Mouse (Mus musculus) MEL (cell line): Measurements from ENCODE around the gene Slc25a26. TPM values are rescaled to one million over a fixed set of nuclear protein-coding genes. Genes with fewer than 3 reads are reported as not detected.

Experiments used
- DNase-seq: peaks from one replicate; pipeline ENCODE4 v3.0.0; 2011; ENCODE audit warnings: low read depth, low spot score
- H3K27ac ChIP-seq: 2 replicates; pipeline ENCODE4 v1.5.1; 2012; ENCODE audit warnings: low read depth, mild to moderate bottlenecking, control low read depth, low read length, moderate library complexity; ENCODE audit not compliant: control insufficient read depth
- H3K27me3 ChIP-seq, 2 experiments: fragments of 150-350 bp in 1 of 2; sonication (generic) in 1 of 2; 2 replicates each; pipeline ENCODE4 v1.6.1; 2012; ENCODE audit warnings: low read length in 2 of 2, mild to moderate bottlenecking in 2 of 2, improper control_type of control experiment in 1 of 2, moderate library complexity in 1 of 2; ENCODE audit not compliant: insufficient read depth in 2 of 2, control insufficient read depth in 1 of 2
- H3K36me3 ChIP-seq, 2 experiments: 2 replicates each; pipeline ENCODE4 v1.6.1; 2012 to 2014; ENCODE audit warnings: low read length in 2 of 2, improper control_type of control experiment in 1 of 2, inconsistent platforms in 1 of 2, mild to moderate bottlenecking in 1 of 2; ENCODE audit not compliant: insufficient read depth in 2 of 2, control insufficient read depth in 1 of 2
- H3K4me1 ChIP-seq, 2 experiments: fragments of 150-350 bp in 1 of 2; sonication (generic) in 1 of 2; 2 replicates each; pipeline ENCODE4 v1.6.1; 2012; ENCODE audit warnings: low read length in 2 of 2, improper control_type of control experiment in 1 of 2, mild to moderate bottlenecking in 1 of 2; ENCODE audit not compliant: insufficient read depth in 2 of 2, control insufficient read depth in 1 of 2
- H3K4me3 ChIP-seq, 2 experiments: fragments of 150-350 bp in 1 of 2; sonication (generic) in 1 of 2; 2 replicates each; pipeline ENCODE4 v1.5.1; 2012; ENCODE audit warnings: low read depth in 2 of 2, low read length in 2 of 2, mild to moderate bottlenecking in 2 of 2, moderate library complexity in 2 of 2, control low read depth in 1 of 2, improper control_type of control experiment in 1 of 2; ENCODE audit not compliant: control insufficient read depth in 1 of 2, insufficient read depth in 1 of 2
- H3K79me2 ChIP-seq: 2 replicates; pipeline ENCODE4 v1.6.1; 2012; ENCODE audit warnings: mild to moderate bottlenecking, low read length, moderate library complexity; ENCODE audit not compliant: control insufficient read depth, poor library complexity, insufficient read depth
- H3K9ac ChIP-seq: 2 replicates; pipeline ENCODE4 v1.6.1; 2012; ENCODE audit warnings: low read depth, mild to moderate bottlenecking, control low read depth, low read length, moderate library complexity; ENCODE audit not compliant: control insufficient read depth, poor library complexity, severe bottlenecking
- H3K9me3 ChIP-seq: fragments of 150-350 bp; sonication (generic); replicated peaks from 2 replicates; pipeline ENCODE4 v1.6.1; 2012; ENCODE audit warnings: mild to moderate bottlenecking, low read length, improper control_type of control experiment, moderate library complexity; ENCODE audit not compliant: insufficient read depth
- BHLHE40 ChIP-seq: IDR thresholded peaks from 2 replicates; pipeline ENCODE4 v1.6.1; 2012; ENCODE audit warnings: low read depth, mild to moderate bottlenecking, inconsistent platforms, low read length, improper control_type of control experiment, borderline replicate concordance
- CHD1 ChIP-seq: IDR thresholded peaks from 2 replicates; pipeline ENCODE4 v1.6.1; 2012; ENCODE audit warnings: low read depth, mild to moderate bottlenecking, inconsistent platforms, low read length, improper control_type of control experiment
- CTCF ChIP-seq, 3 experiments: IDR thresholded peaks in 2 of 3; conservative IDR thresholded peaks in 1 of 3; 2 replicates each; pipeline ENCODE4 v1.5.1; 2011 to 2012; ENCODE audit warnings: low read length in 3 of 3, low read depth in 2 of 3, mild to moderate bottlenecking in 2 of 3, improper control_type of control experiment in 1 of 3, inconsistent platforms in 1 of 3, mixed read lengths in 1 of 3, moderate library complexity in 1 of 3; ENCODE audit not compliant: control insufficient read depth in 1 of 3, insufficient read depth in 1 of 3, poor library complexity in 1 of 3, severe bottlenecking in 1 of 3
- E2F4 ChIP-seq: IDR thresholded peaks from 2 replicates; pipeline ENCODE4 v1.6.1; 2011; ENCODE audit warnings: low read depth, low read length, improper control_type of control experiment, borderline replicate concordance
- EP300 ChIP-seq, 2 experiments: IDR thresholded peaks; 2 replicates each; pipeline ENCODE4 v1.6.1; 2011; ENCODE audit warnings: improper control_type of control experiment in 2 of 2, low read length in 2 of 2, low read depth in 1 of 2, mild to moderate bottlenecking in 1 of 2
- ETS1 ChIP-seq: IDR thresholded peaks from 2 replicates; pipeline ENCODE4 v1.6.1; 2012; ENCODE audit warnings: low read depth, mild to moderate bottlenecking, inconsistent platforms, low read length, improper control_type of control experiment, moderate library complexity
- GABPA ChIP-seq: IDR thresholded peaks from 2 replicates; pipeline ENCODE4 v1.6.1; 2012; ENCODE audit warnings: low read depth, mild to moderate bottlenecking, inconsistent platforms, low read length, improper control_type of control experiment, moderate library complexity
- GATA1 ChIP-seq: IDR thresholded peaks from 2 replicates; pipeline ENCODE4 v1.6.1; 2011; ENCODE audit warnings: low read depth, low read length, improper control_type of control experiment
- HCFC1 ChIP-seq: IDR thresholded peaks from 2 replicates; pipeline ENCODE4 v1.6.1; 2012; ENCODE audit warnings: low read depth, mild to moderate bottlenecking, inconsistent platforms, low read length, improper control_type of control experiment, moderate library complexity
- MAZ ChIP-seq: IDR thresholded peaks from 2 replicates; pipeline ENCODE4 v1.6.1; 2012; ENCODE audit warnings: low read depth, mild to moderate bottlenecking, inconsistent platforms, low read length, improper control_type of control experiment
- MEF2A ChIP-seq: IDR thresholded peaks from 2 replicates; pipeline ENCODE4 v1.6.1; 2014; ENCODE audit warnings: low read depth, mild to moderate bottlenecking, inconsistent platforms, low read length, improper control_type of control experiment; ENCODE audit not compliant: poor library complexity, insufficient replicate concordance, severe bottlenecking; ENCODE audit errors: extremely low read depth
- MXI1 ChIP-seq: IDR thresholded peaks from 2 replicates; pipeline ENCODE4 v1.6.1; 2011; ENCODE audit warnings: mild to moderate bottlenecking, low read depth, low read length, improper control_type of control experiment
- MYC ChIP-seq: IDR thresholded peaks from 2 replicates; pipeline ENCODE4 v1.6.1; 2011; ENCODE audit warnings: low read depth, mild to moderate bottlenecking, low read length, improper control_type of control experiment, moderate library complexity
- NELFE ChIP-seq: IDR thresholded peaks from 2 replicates; pipeline ENCODE4 v1.6.1; 2011; ENCODE audit warnings: low read depth, low read length, improper control_type of control experiment
- NRF1 ChIP-seq: IDR thresholded peaks from 2 replicates; pipeline ENCODE4 v1.6.1; 2014; ENCODE audit warnings: low read depth, mild to moderate bottlenecking, inconsistent platforms, low read length, improper control_type of control experiment, moderate library complexity; ENCODE audit not compliant: poor library complexity, insufficient read depth, severe bottlenecking
- POLR2A ChIP-seq, 2 experiments: IDR thresholded peaks; 2 replicates each; pipeline ENCODE4 v1.6.1; 2011 to 2012; ENCODE audit warnings: low read length in 2 of 2, mild to moderate bottlenecking in 2 of 2, control low read depth in 1 of 2, improper control_type of control experiment in 1 of 2, low read depth in 1 of 2, moderate library complexity in 1 of 2; ENCODE audit not compliant: control insufficient read depth in 1 of 2, insufficient read depth in 1 of 2, poor library complexity in 1 of 2
- POLR2AphosphoS2 ChIP-seq: IDR thresholded peaks from 2 replicates; pipeline ENCODE4 v1.6.1; 2011; ENCODE audit warnings: low read length, improper control_type of control experiment
- POLR2AphosphoS5 ChIP-seq: IDR thresholded peaks from 2 replicates; pipeline ENCODE4 v1.6.1; 2012; ENCODE audit warnings: low read depth, borderline replicate concordance, mild to moderate bottlenecking, inconsistent platforms, low read length, moderate library complexity, mixed read lengths
- SIN3A ChIP-seq: IDR thresholded peaks from 2 replicates; pipeline ENCODE4 v1.6.1; 2012; ENCODE audit warnings: low read length, improper control_type of control experiment, inconsistent platforms
- SMC3 ChIP-seq: IDR thresholded peaks from 2 replicates; pipeline ENCODE4 v1.6.1; 2011; ENCODE audit warnings: low read depth, low read length, improper control_type of control experiment
- TAL1 ChIP-seq: IDR thresholded peaks from 2 replicates; pipeline ENCODE4 v1.6.1; 2012; ENCODE audit warnings: mild to moderate bottlenecking, inconsistent platforms, low read length, moderate library complexity, mixed read lengths
- TBP ChIP-seq: IDR thresholded peaks from 2 replicates; pipeline ENCODE4 v1.8.0; 2011; ENCODE audit warnings: low read depth, low read length, improper control_type of control experiment
- TCF12 ChIP-seq: IDR thresholded peaks from 2 replicates; pipeline ENCODE4 v1.6.1; 2014; ENCODE audit warnings: low read depth, mild to moderate bottlenecking, inconsistent platforms, low read length, improper control_type of control experiment, moderate library complexity
- USF1 ChIP-seq: IDR thresholded peaks from 2 replicates; pipeline ENCODE4 v1.6.1; 2014; ENCODE audit warnings: low read depth, mild to moderate bottlenecking, inconsistent platforms, low read length, improper control_type of control experiment, moderate library complexity
- ZC3H11A ChIP-seq: IDR thresholded peaks from 2 replicates; pipeline ENCODE4 v1.6.1; 2012; ENCODE audit warnings: low read depth, mild to moderate bottlenecking, inconsistent platforms, low read length, improper control_type of control experiment
- ZMIZ1 ChIP-seq: IDR thresholded peaks from 2 replicates; pipeline ENCODE4 v1.6.1; 2012; ENCODE audit warnings: low read depth, mild to moderate bottlenecking, inconsistent platforms, low read length, improper control_type of control experiment, moderate library complexity
- polyA plus RNA-seq, 2 experiments: library from polyadenylated mRNA; stranded (reverse) in 1 of 2; unstranded in 1 of 2; fragments of >175 nt in 1 of 2; fragments of >200 nt in 1 of 2; gene quantifications; 2 replicates each; pipeline versions ENCODE4 v1.2.1 to v1.2.4; 2012; ENCODE audit warnings: low replicate concordance in 2 of 2, low read depth in 1 of 2; ENCODE audit not compliant: insufficient read length in 2 of 2, insufficient read depth in 1 of 2, missing spikeins in 1 of 2
- total RNA-seq: library from RNA; depleted of rRNA; stranded (reverse); fragments of 300-350 nt; gene quantifications from 2 replicates; pipeline ENCODE4 v1.2.3, GENCODE M21; 2012

Slc25a26 gene
- total and polyA plus RNA-seq, 3 experiments = 8.1 to 11.5 TPM; not detected in 1

DNA sequence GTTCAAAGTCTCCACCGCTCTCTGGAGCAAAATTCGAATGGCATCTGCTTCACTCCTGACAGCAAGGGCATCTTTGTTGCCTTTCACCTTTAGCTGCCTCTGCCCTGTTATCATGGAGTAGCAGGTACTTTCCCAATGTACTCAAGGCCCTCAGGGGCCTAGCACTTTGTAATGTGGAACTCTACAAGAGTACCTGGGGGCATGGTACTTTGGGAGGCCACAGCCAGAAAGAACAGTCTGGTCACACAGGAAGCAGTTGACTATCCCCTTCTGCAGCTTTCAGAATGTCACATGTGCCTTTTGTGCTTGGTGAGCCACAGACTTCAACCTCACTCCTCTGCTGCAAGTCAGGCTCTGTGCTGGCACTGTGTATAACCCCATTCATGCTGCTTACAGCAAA lies 65.6 kb downstream of the Slc25a26 start:
- Histone ChIP-seq H3K79me2 (no peaks in the 10 kb centered on the region), H3K9me3 (no peaks in the 10 kb centered on the region), H3K36me3 (no peaks in the 10 kb centered on the region), H3K9ac (no peak overlapping the region), H3K27me3 (no peaks in the 10 kb centered on the region), H3K27ac (no peak overlapping the region), H3K4me3 (no peak overlapping the region), H3K4me1 (no peaks in the 10 kb centered on the region)
- TF ChIP-seq SMC3 = no peak
- no peak for TF ChIP-seq GABPA
- no peak for TF ChIP-seq NRF1
- no peak for TF ChIP-seq MEF2A
- no peak for TF ChIP-seq MYC
- no peak for TF ChIP-seq TBP
- no peak for TF ChIP-seq POLR2AphosphoS2
- TF ChIP-seq E2F4 = no peak
- TF ChIP-seq POLR2A (IDR thresholded peaks at IDR 0.05; ENCODE audit: control insufficient read depth in 1 of 2, insufficient read depth in 1 of 2, low read depth in 1 of 2, low read length in 2 of 2, poor library complexity in 1 of 2) = no peak
- TF ChIP-seq NELFE = no peak
- no peak for TF ChIP-seq ZMIZ1
- TF ChIP-seq MXI1 = no peak
- TF ChIP-seq POLR2AphosphoS5 = no peak
- TF ChIP-seq ZC3H11A = no peak
- no peak for TF ChIP-seq SIN3A
- TF ChIP-seq USF1 = no peak
- TF ChIP-seq CTCF (IDR thresholded peaks at IDR 0.05 in 2 of 3, conservative IDR thresholded peaks at IDR 0.05 in 1 of 3; ENCODE audit: control insufficient read depth in 1 of 3, insufficient read depth in 1 of 3, low read depth in 2 of 3, low read length in 3 of 3, poor library complexity in 1 of 3, severe bottlenecking in 1 of 3) = no peak
- no peak for TF ChIP-seq MAZ
- no peak for TF ChIP-seq TCF12
- TF ChIP-seq EP300 (IDR thresholded peaks at IDR 0.05; ENCODE audit: low read depth in 1 of 2, low read length in 2 of 2) = no peak
- no peak for DNase-seq

GRCm38 (mm10) chr6:94568040-94568439 lies 67.9 kb downstream of the Slc25a26 start:
- H3K9ac ChIP-seq = no peak overlapping the region
- H3K27ac ChIP-seq = no peak overlapping the region
- no peaks in the 10 kb centered on the region for H3K36me3 ChIP-seq
- H3K27me3 ChIP-seq = no peaks in the 10 kb centered on the region
- no peaks in the 10 kb centered on the region for H3K9me3 ChIP-seq
- no peaks in the 10 kb centered on the region for H3K4me1 ChIP-seq
- H3K79me2 ChIP-seq = no peaks in the 10 kb centered on the region
- no peak for DNase-seq
- H3K4me3 ChIP-seq = no peak overlapping the region
- no peak for TF ChIP-seq NRF1
- TF ChIP-seq EP300 (IDR thresholded peaks at IDR 0.05; ENCODE audit: low read depth in 1 of 2, low read length in 2 of 2) = no peak
- TF ChIP-seq NELFE = no peak
- no peak for TF ChIP-seq BHLHE40
- TF ChIP-seq TAL1 = no peak
- no peak for TF ChIP-seq GABPA
- no peak for TF ChIP-seq GATA1
- no peak for TF ChIP-seq ETS1
- TF ChIP-seq TCF12 = no peak
- no peak for TF ChIP-seq SMC3
- no peak for TF ChIP-seq HCFC1
- TF ChIP-seq MEF2A = no peak
- TF ChIP-seq MAZ = no peak
- TF ChIP-seq CHD1 = no peak
